Mouse (Mus musculus): ENCODE results near the gene Bhlhb9. TPM values are rescaled to one million over a fixed set of nuclear protein-coding genes. Genes with fewer than 3 reads are reported as not detected.

Gene Bhlhb9
- polyA plus RNA-seq, 1 experiment from 2014 or later = 71.7 TPM

DNA sequence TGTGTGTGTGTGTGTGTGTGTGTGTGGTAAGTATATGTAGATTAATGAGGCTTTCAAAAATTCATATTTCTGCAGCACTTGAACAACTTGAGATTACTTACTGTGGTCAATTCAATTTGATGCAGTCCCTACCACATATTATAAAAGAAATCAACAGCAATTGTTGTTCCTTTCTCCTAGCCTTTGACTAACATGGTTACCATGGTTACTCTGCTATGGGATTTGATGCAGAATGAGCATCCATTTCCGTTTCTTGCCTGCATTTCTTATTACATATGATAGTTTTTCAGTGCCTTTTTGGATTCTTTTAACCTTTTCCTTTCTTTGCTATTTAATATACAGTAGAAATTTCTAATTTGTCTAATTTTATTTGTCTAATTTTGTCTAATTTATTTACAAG lies 119.7 kb downstream of the Bhlhb9 start:
- H3K4me3 ChIP-seq = no peak overlapping the region
- ATAC-seq (ENCODE audit: insufficient number of reproducible peaks, low FRiP score) = no peak
- 71% methylated on average over 1 of the region's 1 CpGs for WGBS

GRCm38 (mm10) chrX:135922162-135922561 lies 124.8 kb downstream of the Bhlhb9 start:
- no peak for ATAC-seq (ENCODE audit: insufficient number of reproducible peaks, low FRiP score)
- H3K9me3 ChIP-seq (replicated peaks) = no peaks in the 10 kb centered on the region
- H3K27ac ChIP-seq (ENCODE audit: poor library complexity, severe bottlenecking) = no peak overlapping the region
- no peaks in the 10 kb centered on the region for H3K4me1 ChIP-seq (replicated peaks)
- H3K4me3 ChIP-seq = no peak overlapping the region
- H3K27me3 ChIP-seq (replicated peaks) = no peaks in the 10 kb centered on the region
- no peak overlapping the region for H3K4me2 ChIP-seq
- WGBS = 82% methylated on average over 7 of the region's 7 CpGs
- H3K9ac ChIP-seq = no peak overlapping the region
- H3K36me3 ChIP-seq = no peaks in the 10 kb centered on the region

More for the DNA sequence above, 119.7 kb downstream of the Bhlhb9 start:
- no peaks in the 10 kb centered on the region for H3K9me3 ChIP-seq (replicated peaks)
- H3K27me3 ChIP-seq (replicated peaks) = no peaks in the 10 kb centered on the region
- H3K9ac ChIP-seq = no peak overlapping the region
- no peak overlapping the region for H3K27ac ChIP-seq (ENCODE audit: poor library complexity, severe bottlenecking)
- no peaks in the 10 kb centered on the region for H3K4me1 ChIP-seq (replicated peaks)
- H3K36me3 ChIP-seq = no peaks in the 10 kb centered on the region
- H3K4me2 ChIP-seq = no peak overlapping the region

- no peak for ATAC-seq (ENCODE audit: insufficient number of reproducible peaks, low FRiP score)
- 38% methylated on average over 3 of the region's 3 CpGs for WGBS
These were observed 128.5 kb downstream of the Bhlhb9 start for GRCm38 (mm10) chrX:135925911-135926310.

GRCm38 (mm10) chrX:135928588-135928987 lies 131.2 kb downstream of the Bhlhb9 start:
- Histone ChIP-seq H3K27me3 (replicated peaks) (no peaks in the 10 kb centered on the region), H3K9ac (no peak overlapping the region), H3K4me1 (replicated peaks) (no peaks in the 10 kb centered on the region), H3K4me2 (no peak overlapping the region), H3K36me3 (no peaks in the 10 kb centered on the region), H3K9me3 (replicated peaks) (no peaks in the 10 kb centered on the region), H3K4me3 (no peak overlapping the region), H3K27ac (ENCODE audit: poor library complexity, severe bottlenecking) (no peak overlapping the region)
- no peak for ATAC-seq (ENCODE audit: insufficient number of reproducible peaks, low FRiP score)

More at GRCm38 (mm10) chrX:135925911-135926310, 128.5 kb downstream of the Bhlhb9 start:
- Histone ChIP-seq H3K9ac (no peak overlapping the region), H3K27ac (ENCODE audit: poor library complexity, severe bottlenecking) (no peak overlapping the region), H3K4me2 (no peak overlapping the region), H3K27me3 (replicated peaks) (no peaks in the 10 kb centered on the region), H3K4me3 (no peak overlapping the region), H3K36me3 (no peaks in the 10 kb centered on the region), H3K4me1 (replicated peaks) (no peaks in the 10 kb centered on the region), H3K9me3 (replicated peaks) (no peaks in the 10 kb centered on the region)

DNA sequence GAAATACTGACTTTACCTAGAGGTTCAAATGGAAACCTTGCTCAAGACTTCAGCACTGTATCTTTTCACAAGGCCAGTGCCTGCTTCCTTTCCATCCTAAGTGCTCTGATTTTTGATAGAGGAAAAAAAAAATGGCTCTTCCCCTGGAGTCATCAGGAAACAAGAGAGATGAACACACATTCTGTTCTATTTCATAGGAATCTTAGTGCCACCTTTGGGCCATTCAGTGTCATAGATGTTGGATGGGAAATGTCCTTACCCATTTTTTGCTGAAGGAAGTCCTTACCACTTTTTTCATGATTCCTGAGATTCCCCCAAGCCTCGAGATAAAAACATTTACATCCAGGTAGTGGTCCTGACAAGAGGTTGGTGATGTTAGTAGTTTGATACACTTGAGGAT lies 139.1 kb downstream of the Bhlhb9 start:
- Histone ChIP-seq H3K9ac (no peak overlapping the region), H3K27ac (ENCODE audit: poor library complexity, severe bottlenecking) (no peak overlapping the region), H3K9me3 (replicated peaks) (no peaks in the 10 kb centered on the region), H3K4me3 (no peak overlapping the region), H3K27me3 (replicated peaks) (no peaks in the 10 kb centered on the region), H3K36me3 (no peaks in the 10 kb centered on the region), H3K4me2 (no peak overlapping the region), H3K4me1 (replicated peaks) (no peaks in the 10 kb centered on the region)
- 44% methylated on average over 1 of the region's 1 CpGs for WGBS
- ATAC-seq (ENCODE audit: insufficient number of reproducible peaks, low FRiP score) = no peak

MicroRNA genes within 50 kb of the gene (microRNA counts, 519-probe panel; counts per million panel counts)
- microRNA mmu-miR-1970 = not detected

Small RNA genes within 50 kb of the gene (microRNA-seq; reads per million reads assigned to microRNA genes)
- not detected for gene Mir1970

Other genes with a start within 250 kb of the Bhlhb9 start
- 0.29 and 0.40 TPM in 2 replicates for gene Nxf7, start 198.8 kb upstream of the Bhlhb9 start, polyA plus RNA-seq (2016; fragmentation: Nextera tagmentation; extraction: Ambion mirVana)
- gene Prame, start 169.9 kb upstream of the Bhlhb9 start, polyA plus RNA-seq (2016; fragmentation: Nextera tagmentation; extraction: Ambion mirVana) = not detected in 2 replicates
- not detected in 2 replicates for gene Tcp11x2, start 103.8 kb upstream of the Bhlhb9 start, polyA plus RNA-seq (2016; fragmentation: Nextera tagmentation; extraction: Ambion mirVana)
- 1.7 TPM in 1 of 2 replicates, not detected in the other for gene Tmsb15a, start 72.3 kb upstream of the Bhlhb9 start, polyA plus RNA-seq (2016; fragmentation: Nextera tagmentation; extraction: Ambion mirVana)
- gene Armcx5, start 54.9 kb upstream of the Bhlhb9 start, polyA plus RNA-seq (2016; fragmentation: Nextera tagmentation; extraction: Ambion mirVana) = 9.8 and 9.9 TPM in 2 replicates
- gene Gprasp1, start 54.9 kb upstream of the Bhlhb9 start, polyA plus RNA-seq (2016; fragmentation: Nextera tagmentation; extraction: Ambion mirVana) = 48.5 and 48.7 TPM in 2 replicates
- 23.1 and 23.9 TPM in 2 replicates for gene Gprasp2, start 41.4 kb downstream of the Bhlhb9 start, polyA plus RNA-seq (2016; fragmentation: Nextera tagmentation; extraction: Ambion mirVana)
- 87.1 and 89.7 TPM in 2 replicates for gene Arxes2, start 196.2 kb downstream of the Bhlhb9 start, polyA plus RNA-seq (2016; fragmentation: Nextera tagmentation; extraction: Ambion mirVana)
- 35.3 and 36.9 TPM in 2 replicates for gene Arxes1, start 235.8 kb downstream of the Bhlhb9 start, polyA plus RNA-seq (2016; fragmentation: Nextera tagmentation; extraction: Ambion mirVana)

All from heart, embryonic 12.5 days (tissue).